7 mouse cellular contexts compared by ENCODE assay signal in genomic region chr17:47864496-47864895, GRCm38 (mm10). TPM values are rescaled to one million over a fixed set of nuclear protein-coding genes. Genes with fewer than 3 reads are reported as not detected.
A peak's percentile ranks its signal among the peaks of the same experiment; 100 is the strongest.
DNase-seq lines count a peak whose midpoint lies in the region; ATAC-seq and TF ChIP-seq lines count a peak whose summit lies in the region.

No protein-coding gene starts in this region.

- 0 out of 2 replicates have a peak overlapping the region, but pooled peaks have one; percentile 11 for H3K4me3 ChIP-seq in midbrain, embryonic 10.5 days
- no peak overlapping the region for H3K4me3 ChIP-seq in small intestine, adult 2 months (ENCODE audit: low read depth, low read length)

- H3K27ac ChIP-seq in midbrain, embryonic 10.5 days (replicated peaks), result peak overlapping the region; percentile 76
- no peak overlapping the region for H3K27ac ChIP-seq in small intestine, adult 2 months (ENCODE audit: insufficient read depth, low read depth, low read length)

- H3K27me3 ChIP-seq in midbrain, embryonic 10.5 days (ENCODE audit: low read depth, poor library complexity, severe bottlenecking), result peaks cover 4% of the 10 kb centered on the region; the same call in 1 of the 2 replicates
- H3K27me3 ChIP-seq in small intestine, adult 2 months (ENCODE audit: control insufficient read depth, insufficient read depth, low read length), result no peaks in the 10 kb centered on the region

- intact Hi-C loops in left cerebral cortex, postnatal 36 days (cut with DNase I), result loop anchor here (2.0 kb wide), 1 partner anchor 72 kb away; no protein-coding TSS in a partner anchor

- 3% methylated on average over 17 of the region's 17 CpGs for WGBS in midbrain, embryonic 10.5 days
- 1% methylated on average over 17 of the region's 17 CpGs for WGBS in small intestine, adult 2 months

- H3K9me3 ChIP-seq in midbrain, embryonic 10.5 days (replicated peaks), result no peaks in the 10 kb centered on the region

- DNase-seq in adrenal gland, adult (ENCODE audit: inconsistent age in 2 of 2, low spot score in 1 of 2), result peak; percentile 86 to 94
- peak; percentile 93 for DNase-seq in embryo, embryonic 10 days (ENCODE audit: low spot score)
- peak; percentile 73 for DNase-seq in gastrocnemius, postnatal 25 days
- DNase-seq in left cerebral cortex, postnatal 36 days (ENCODE audit: low spot score in 2 of 2), result peak; percentile 76 to 83
- DNase-seq in midbrain, embryonic 10.5 days (ENCODE audit: low spot score), result peak; percentile 89

- peak; percentile 89 for TF ChIP-seq CTCF in small intestine, adult 2 months (IDR thresholded peaks at IDR 0.05; ENCODE audit: extremely low read depth, insufficient read length, insufficient replicate concordance, low read depth, low read length)

- no peak for TF ChIP-seq POLR2A in small intestine, adult 2 months (IDR thresholded peaks at IDR 0.05; ENCODE audit: low read depth, low read length)

- ATAC-seq in inflammation-experienced regulatory T-cells, adult 6 months, result peak; percentile 91

- peaks cover 46% of the 10 kb centered on the region for H3K4me1 ChIP-seq in midbrain, embryonic 10.5 days
- peaks cover 6% of the 10 kb centered on the region for H3K4me1 ChIP-seq in small intestine, adult 2 months (ENCODE audit: control insufficient read depth, insufficient read depth, insufficient read length, low read length)

- peaks cover 38% of the 10 kb centered on the region for H3K36me3 ChIP-seq in midbrain, embryonic 10.5 days
- H3K36me3 ChIP-seq in small intestine, adult 2 months (ENCODE audit: control insufficient read depth, insufficient read depth, low read length), result peaks cover 10% of the 10 kb centered on the region

RNA-seq across cellular contexts. Expression of gene Mdfi, which starts 30.0 kb away (rescaled TPM):
- total RNA-seq in gastrocnemius, postnatal 25 days (2021), result 1 to 10 TPM; 1.0 to 1.1 TPM
- not detected for polyA plus RNA-seq in inflammation-experienced regulatory T-cells, adult 6 months (2017; shearing (Covaris generic))
- 1 to 10 TPM in 1 of 2 experiments, under 1 TPM in 1; 0.81 to 1.1 TPM for total RNA-seq in left cerebral cortex, postnatal 36 days (2021)
- polyA plus RNA-seq in midbrain, embryonic 10.5 days (2016; fragmentation: Nextera tagmentation; extraction: Ambion mirVana), result 10.6 and 12.9 TPM in 2 replicates
- polyA plus RNA-seq in small intestine, adult 2 months (2012; rRNA removed), result 7.3 and 12.3 TPM in 2 replicates

RNA-seq across cellular contexts. Expression of gene Foxp4, which starts 59.9 kb away (rescaled TPM):
- total RNA-seq in gastrocnemius, postnatal 25 days (2021), result 1 to 10 TPM; 6.4 to 7.6 TPM
- polyA plus RNA-seq in inflammation-experienced regulatory T-cells, adult 6 months (2017; shearing (Covaris generic)), result 1 to 10 TPM; 1.9 to 5.7 (median 4.4) TPM
- total RNA-seq in left cerebral cortex, postnatal 36 days (2021), result 10 to 100 TPM; 44.1 to 55.9 TPM
- 21.8 and 25.5 TPM in 2 replicates for polyA plus RNA-seq in midbrain, embryonic 10.5 days (2016; fragmentation: Nextera tagmentation; extraction: Ambion mirVana)
- polyA plus RNA-seq in small intestine, adult 2 months (2012; rRNA removed), result 66.9 and 126 TPM in 2 replicates
